Mouse (Mus musculus): ENCODE data around the gene Fstl4.

Fstl4 gene

GRCm38 (mm10) chr11:53096871-53097270 lies 332.4 kb downstream of the Fstl4 start:
- peak; percentile 40 for DNase-seq

DNA sequence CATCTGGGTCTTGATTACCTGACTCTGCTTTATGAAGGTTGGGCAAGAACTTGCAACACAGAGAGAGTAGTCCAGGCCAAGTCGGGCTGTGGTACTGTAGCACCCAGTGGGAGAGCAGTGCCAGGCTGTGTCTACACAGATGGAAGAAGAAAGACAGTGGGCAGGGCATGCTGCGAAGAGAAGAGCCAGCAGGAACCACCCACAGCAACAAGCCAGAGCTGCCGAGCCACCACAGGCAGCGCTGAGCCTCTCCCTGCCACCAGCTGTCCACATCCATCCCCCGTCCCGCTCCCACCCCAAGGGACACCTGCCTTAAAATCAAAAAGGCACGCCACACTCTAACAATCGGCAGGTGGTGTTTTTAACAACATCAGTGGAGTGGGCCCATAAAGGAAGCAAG lies 332.9 kb downstream of the Fstl4 start:
- peak; percentile 49 for DNase-seq

GRCm38 (mm10) chr11:53097870-53098269 lies 333.4 kb downstream of the Fstl4 start:
- DNase-seq, result no peak

DNA sequence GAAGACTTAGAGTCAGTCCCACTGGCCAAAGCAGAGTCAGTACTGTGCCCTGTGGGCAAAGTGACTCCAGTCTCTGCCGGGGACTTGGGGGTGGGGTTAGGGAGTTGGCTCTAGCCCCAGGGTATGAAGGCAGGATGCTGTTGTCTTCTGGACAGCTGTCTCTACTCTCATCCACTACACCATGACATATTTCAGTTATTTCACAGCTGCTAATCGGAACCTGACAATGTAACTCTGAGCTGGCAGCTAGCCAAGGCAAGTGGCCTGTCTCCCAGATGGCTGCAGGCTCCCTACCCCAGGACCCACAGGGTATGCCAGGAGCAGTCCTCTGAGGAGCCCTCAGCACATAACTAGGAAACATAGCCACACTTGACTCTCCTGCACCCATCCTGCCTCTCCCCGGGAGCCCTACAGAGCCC lies 334.4 kb downstream of the Fstl4 start:
- no peak for DNase-seq

GRCm38 (mm10) chr11:53099322-53099721 lies 334.9 kb downstream of the Fstl4 start:
- no peak for DNase-seq

DNA sequence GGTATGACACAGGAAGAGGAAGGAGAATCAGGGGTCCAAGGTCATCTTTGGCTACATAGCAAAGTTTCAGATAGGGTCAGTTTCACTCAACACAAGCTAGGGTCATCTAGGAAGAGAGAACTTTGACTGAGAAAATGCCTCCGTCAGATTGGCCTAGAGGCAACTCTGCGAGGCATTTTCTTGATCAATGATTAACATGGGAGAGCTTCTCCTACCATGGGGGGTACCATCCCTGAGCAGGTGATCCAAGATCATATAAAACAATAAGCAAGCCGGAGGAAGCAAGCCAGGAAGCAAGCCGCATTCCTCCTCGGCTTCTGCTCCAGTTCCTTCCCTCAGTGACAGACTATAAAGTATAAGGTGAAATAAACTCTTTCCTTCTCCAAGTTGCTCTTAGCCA lies 337.3 kb downstream of the Fstl4 start:
- no peak for DNase-seq

GRCm38 (mm10) chr11:53103601-53104325 lies 339.3 kb downstream of the Fstl4 start:
- DNase-seq, result no peak

DNA sequence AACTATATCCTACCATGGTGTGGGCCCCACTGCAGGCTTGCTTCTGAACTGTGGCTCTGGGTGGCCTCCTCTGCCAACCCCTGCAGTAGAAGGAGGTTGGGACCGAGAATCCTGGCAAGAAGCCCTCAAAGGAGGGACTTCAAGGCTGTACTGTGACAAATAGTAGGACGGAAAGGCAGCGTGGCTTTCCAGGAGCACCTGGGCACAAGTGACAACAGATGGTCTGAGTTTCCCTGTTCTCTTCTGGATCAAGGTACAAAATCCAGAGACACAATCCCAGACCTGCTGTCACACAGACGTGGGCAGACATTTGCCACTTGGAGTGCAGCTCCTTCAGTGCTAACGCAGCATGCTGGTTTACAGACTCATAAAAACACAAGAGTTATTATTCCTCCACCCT lies 343.3 kb downstream of the Fstl4 start:
- DNase-seq, result no peak

- no peak for DNase-seq
Observed at GRCm38 (mm10) chr11:53108798-53109197, 344.4 kb downstream of the Fstl4 start.

- DNase-seq, result no peak
Observed at GRCm38 (mm10) chr11:53109701-53110467, 345.4 kb downstream of the Fstl4 start.

GRCm38 (mm10) chr11:53115711-53116110 lies 351.3 kb downstream of the Fstl4 start:
- DNase-seq, result no peak

GRCm38 (mm10) chr11:53116356-53116755 lies 351.9 kb downstream of the Fstl4 start:
- peak; percentile 45 for DNase-seq

GRCm38 (mm10) chr11:53118226-53118965 lies 354.0 kb downstream of the Fstl4 start:
- DNase-seq, result no peak

- no peak for DNase-seq
Observed at GRCm38 (mm10) chr11:53119966-53120365, 355.5 kb downstream of the Fstl4 start.

- DNase-seq, result no peak
Observed at GRCm38 (mm10) chr11:53121208-53121607, 356.8 kb downstream of the Fstl4 start.

GRCm38 (mm10) chr11:53124799-53125198 lies 360.4 kb downstream of the Fstl4 start:
- DNase-seq, result no peak

DNA sequence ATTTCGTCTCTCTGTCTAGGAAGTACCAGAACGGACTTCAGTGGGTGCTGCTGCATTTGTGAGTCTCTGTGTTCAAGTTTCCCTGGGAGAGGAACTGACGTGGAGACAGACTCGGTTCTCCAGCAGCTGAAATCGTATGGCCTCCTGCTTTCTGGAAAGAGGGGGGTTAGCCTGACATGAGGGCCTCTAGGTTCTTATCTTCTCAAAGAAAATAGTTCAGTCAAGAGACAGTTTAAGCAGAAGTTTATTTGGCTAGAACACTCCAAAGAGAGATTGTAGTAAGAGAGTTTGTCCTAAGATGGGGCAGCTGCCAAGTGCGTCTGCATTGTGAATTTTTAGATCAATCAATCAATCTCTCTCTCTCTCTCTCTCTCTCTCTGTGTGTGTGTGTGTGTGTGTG lies 362.2 kb downstream of the Fstl4 start:
- no peak for DNase-seq

DNA sequence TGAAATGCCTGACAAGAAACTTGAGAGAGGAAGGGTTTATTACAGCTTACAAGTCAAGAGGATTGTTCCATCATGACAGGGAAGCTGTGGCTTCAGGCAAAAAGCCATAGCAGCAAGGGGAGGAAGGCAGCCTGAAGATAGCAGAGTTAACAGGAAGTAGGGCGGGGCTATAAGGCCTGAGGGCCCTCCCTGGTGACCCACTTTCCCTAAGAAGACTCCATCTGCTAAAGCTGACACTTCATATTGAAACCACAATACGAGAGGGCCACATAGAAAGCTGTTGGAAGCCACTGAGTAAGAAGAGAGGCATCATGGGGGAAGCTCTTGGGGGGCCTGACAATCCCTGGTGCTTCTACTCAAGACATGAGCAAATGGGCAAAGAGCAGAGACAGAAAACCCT lies 364.2 kb downstream of the Fstl4 start:
- peak; percentile 78 for DNase-seq

DNA sequence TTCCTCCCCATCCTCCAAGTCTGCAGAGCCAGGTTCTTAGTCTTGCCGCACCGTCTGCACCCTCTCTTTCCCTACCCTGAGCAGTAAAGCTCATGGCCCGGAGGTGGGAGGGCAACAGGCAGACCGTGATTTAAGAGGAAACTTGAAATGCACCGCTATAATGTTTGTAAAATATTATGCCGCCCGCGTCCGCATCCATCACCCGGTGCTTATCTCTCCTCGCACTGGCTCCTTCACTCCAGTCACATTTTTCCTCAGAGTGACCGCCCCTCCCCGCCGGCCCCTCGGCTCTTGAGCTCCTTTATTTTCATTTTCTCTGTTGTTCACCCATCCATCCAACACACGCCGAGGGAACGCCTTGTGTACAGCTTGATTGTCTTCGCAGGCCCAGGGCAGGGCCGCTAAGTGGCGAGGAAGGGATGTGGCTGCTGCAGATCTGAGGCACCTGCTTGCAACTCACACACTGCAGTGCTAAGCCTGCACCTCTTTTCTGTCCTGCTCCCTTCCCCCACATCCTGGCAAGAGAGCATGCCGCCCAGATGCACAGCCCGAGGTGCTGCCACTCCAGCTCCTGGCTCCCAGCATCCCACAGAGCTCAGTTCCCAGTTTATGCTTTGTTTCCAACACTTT lies 368.1 kb downstream of the Fstl4 start:
- peak; percentile 83 for DNase-seq

- DNase-seq, result no peak
Observed at GRCm38 (mm10) chr11:53136371-53136770, 371.9 kb downstream of the Fstl4 start.

DNA sequence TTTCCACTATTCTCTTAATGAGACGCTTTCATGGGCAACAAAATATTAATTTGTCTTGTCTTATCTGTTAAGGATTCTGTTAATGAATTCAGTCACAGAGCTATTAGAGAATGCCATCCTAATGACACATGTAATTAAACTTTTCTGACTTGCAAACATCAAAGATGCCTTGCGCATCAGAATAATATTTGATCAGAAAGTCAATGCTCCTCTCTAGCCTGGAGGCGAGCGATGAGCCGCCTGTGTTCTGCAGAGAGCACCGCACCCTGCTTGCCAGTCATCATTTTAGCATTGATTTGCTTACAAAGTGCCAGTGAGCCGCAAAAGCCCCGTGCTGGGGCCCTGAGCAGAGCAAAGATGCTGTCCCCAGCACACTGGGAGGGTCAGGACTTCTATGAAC lies 372.9 kb downstream of the Fstl4 start:
- no peak for DNase-seq

DNA sequence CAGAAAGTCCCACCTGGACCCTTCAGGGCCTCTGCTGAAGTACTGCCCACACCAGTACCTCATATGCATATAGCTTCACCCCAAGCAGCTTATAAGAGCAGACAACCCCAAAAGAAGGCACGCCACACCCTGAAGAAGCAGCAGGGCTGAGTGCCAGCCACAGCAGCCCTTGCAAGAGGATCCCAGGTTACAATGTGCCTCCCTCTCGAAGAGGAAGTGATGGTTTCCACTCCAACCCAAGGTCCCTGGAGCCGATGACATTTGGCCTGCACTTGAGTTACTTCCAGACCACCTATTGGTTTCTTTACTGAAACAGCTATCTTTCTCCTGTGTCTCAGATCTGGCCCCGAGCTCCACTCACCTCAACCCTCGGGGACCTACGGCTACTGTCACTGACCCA lies 373.8 kb downstream of the Fstl4 start:
- no peak for DNase-seq

GRCm38 (mm10) chr11:53139666-53140065 lies 375.2 kb downstream of the Fstl4 start:
- DNase-seq, result peak; percentile 69
